Mouse (Mus musculus) bone marrow, adult 2 months (tissue): ENCODE measurements around the gene Cdc7. TPM values are rescaled to one million over a fixed set of nuclear protein-coding genes. Genes with fewer than 3 reads are reported as not detected.

ENCODE experiments used
- H3K27ac ChIP-seq: fragments of 200-500 bp; 2 replicates; pipeline ENCODE4 v1.5.1; 2012; ENCODE audit warnings: low read depth, mild to moderate bottlenecking, control low read depth, inconsistent platforms, low read length; ENCODE audit not compliant: control insufficient read depth, poor library complexity, insufficient read depth
- H3K4me1 ChIP-seq: fragments of 200-500 bp; 2 replicates; pipeline ENCODE4 v1.6.1; 2011; ENCODE audit warnings: low read length; ENCODE audit not compliant: control insufficient read depth, insufficient read depth
- H3K4me3 ChIP-seq: fragments of 200-500 bp; replicated peaks from 2 replicates; pipeline ENCODE3; 2011; ENCODE audit warnings: mild to moderate bottlenecking, low read depth, low read length, control low read depth; ENCODE audit not compliant: control insufficient read depth
- CTCF ChIP-seq: fragments of 200-500 bp; IDR thresholded peaks from 2 replicates; pipeline ENCODE4 v1.5.1; 2011; ENCODE audit warnings: low read length, control low read depth; ENCODE audit not compliant: control insufficient read depth, insufficient read depth
- POLR2A ChIP-seq: fragments of 200-500 bp; IDR thresholded peaks from 2 replicates; pipeline ENCODE4 v1.6.1; 2011; ENCODE audit warnings: low read depth, mild to moderate bottlenecking, control low read depth, low read length, borderline replicate concordance; ENCODE audit not compliant: control insufficient read depth
- WGBS: fragments of 180-500 bp; shearing (Covaris S2); methylation state at CpG from one replicate; pipeline ENCODE4 v1.1.7; 2018; 5-methylcytosine and 5-hydroxymethylcytosine counted together
- polyA plus RNA-seq: library from polyadenylated mRNA; stranded (reverse); fragments of >200 nt; gene quantifications from 2 replicates; pipeline ENCODE4 v1.2.4, GENCODE M21; 2011; ENCODE audit warnings: low replicate concordance; ENCODE audit not compliant: missing spikeins, insufficient read depth, insufficient read length

The Cdc7 gene
- polyA plus RNA-seq = 23.6 and 30.9 TPM in 2 replicates

DNA sequence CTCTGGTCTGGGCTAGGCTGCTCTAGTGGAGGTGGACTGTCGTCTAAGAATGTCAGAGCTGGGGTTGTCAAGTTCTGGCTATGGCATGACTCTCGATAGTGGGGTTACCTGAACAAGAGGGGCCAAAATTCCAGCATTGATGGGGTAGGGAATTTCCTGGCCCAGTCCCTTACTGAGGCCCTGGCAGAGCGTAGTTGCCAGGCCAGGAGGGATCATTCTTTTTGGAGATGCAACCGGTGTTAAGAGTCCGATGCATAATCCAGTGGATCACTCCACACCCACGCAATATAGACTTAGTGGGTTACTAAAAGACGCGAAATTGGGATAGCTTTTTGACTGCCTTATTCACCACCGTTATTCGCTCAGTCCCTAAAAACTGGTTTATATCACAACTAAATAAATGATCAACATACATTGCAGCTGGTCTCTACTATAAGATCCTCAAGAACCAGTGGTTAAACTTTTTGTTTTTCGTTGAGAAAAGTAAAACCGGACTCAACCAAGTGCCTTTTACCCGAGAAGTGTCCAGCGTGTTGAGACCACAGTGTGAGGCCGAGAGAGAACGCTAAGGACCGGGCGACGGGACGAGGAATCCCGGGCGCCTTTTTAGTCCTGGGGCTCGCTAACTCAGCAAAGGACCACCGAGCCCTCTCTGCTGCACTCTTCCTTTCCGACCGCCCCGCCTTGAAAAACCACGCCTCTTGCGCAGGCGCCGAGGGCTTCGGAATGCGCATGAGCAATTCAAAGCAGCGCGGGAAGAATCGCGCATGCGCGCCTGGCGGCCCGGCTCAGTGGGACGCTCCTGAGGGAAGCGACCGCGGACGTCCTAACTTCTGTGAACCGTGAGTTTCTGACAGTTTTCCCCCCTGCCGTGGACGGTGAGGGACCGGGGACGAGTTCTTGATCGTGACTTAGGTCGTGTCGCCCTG lies at the start of gene Cdc7:
Gene Cdc7 (plus strand): TSS at position 739 of the 929 bp plus-strand sequence.
- peaks cover 2% of the 10 kb centered on the region; the same call in 1 of the 2 replicates for H3K4me1 ChIP-seq
- H3K4me3 ChIP-seq = peak within 1 kb of the TSS; percentile 79
- 7% methylated on average over 54 of the region's 54 CpGs for WGBS
- peak within 1 kb of the TSS; percentile 46 for H3K27ac ChIP-seq
- TF ChIP-seq POLR2A = peak; percentile 54; the same call in 1 of the 2 replicates
- no peak for TF ChIP-seq CTCF

DNA sequence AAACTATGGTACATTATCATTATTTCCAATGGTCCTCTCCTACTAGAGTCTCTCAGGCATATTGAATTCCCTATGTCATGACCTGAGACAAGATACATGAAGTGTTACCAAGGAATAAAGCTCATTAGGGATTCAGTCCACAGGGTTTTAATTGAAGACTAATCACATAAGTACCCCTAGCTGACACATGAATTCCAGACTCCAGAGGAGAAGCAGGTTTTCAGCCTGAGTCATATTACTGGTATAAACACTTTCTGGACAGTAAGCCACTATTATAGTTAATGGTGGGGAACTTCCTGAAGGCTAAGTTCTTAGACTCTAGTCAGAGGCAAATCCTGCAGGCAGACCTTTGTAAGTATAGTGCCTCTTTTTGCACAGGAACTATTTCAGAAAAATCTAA lies 44.8 kb upstream of the Cdc7 start:
- H3K4me1 ChIP-seq = no peaks in the 10 kb centered on the region
- TF ChIP-seq POLR2A = no peak
- no peak for TF ChIP-seq CTCF
- no peak overlapping the region for H3K4me3 ChIP-seq
- no peak overlapping the region for H3K27ac ChIP-seq

DNA sequence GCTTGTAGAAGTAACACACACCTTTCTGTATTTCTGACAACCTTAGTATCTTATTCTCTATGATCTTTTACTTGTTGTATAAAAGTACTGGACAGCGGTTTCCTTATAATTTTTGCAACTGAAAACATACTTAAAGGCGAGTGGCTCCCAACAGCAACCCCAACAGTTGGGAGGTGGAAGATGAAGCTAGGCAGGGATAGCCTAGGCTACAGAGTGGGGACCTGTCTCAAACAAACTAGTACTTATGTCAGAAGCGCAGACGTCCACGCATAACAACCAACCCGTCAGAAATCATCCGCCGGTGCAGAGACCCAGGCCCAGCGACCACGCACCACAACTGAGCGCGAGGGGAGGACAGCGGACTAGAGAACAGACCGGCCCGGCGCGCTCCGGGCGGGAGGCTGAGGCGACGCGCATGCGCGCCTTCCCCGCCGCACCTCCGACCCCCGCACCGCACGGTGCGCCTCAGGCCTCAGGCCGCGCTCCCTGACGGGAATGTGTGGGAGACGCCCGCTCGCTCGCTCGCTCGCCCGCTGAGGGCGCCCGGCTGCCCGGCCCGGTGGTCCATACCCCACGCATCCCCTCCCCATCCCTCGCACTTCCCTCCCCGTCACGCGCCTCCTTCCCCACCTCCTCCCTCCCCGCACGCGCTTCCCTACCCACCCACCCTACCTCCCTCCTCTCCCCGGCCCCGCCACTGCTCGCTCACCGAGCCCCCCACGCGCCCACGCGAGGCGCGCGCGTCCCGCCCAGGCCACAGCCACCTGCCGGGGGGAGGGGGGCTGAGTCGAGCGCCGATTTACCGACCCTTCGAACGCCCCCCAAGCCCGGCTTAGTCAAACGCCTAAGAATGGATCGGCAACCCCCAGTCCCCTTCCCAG lies 38.4 kb upstream of the Cdc7 start, which contains the start of gene Hfm1:
Gene Hfm1 (minus strand): TSS at position 834 of the 881 bp plus-strand sequence.
- Histone ChIP-seq H3K27ac (no peak within 1 kb of the TSS), H3K4me1 (no peaks in the 10 kb centered on the region; the same call in 1 of the 2 replicates), H3K4me3 (peak within 1 kb of the TSS; percentile 35)
- TF ChIP-seq CTCF = no peak
- TF ChIP-seq POLR2A = no peak
- WGBS = 3% methylated on average over 75 of the region's 76 CpGs

DNA sequence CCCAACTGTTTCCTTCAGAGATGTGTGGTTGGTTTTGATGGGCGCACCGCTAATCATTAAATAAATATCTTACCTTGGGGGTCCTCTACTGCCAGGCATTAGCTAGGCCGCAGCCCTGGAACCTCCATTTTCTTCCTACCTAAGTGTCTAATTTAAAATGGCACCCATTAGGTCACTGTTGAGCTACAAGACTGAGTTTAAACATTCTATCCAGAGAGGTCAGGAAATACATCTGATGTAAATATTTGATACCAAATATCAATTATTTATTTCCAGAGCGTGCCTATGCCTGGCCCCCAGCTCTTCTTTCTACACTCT lies 37.8 kb upstream of the Cdc7 start:
- 84% methylated on average over 4 of the region's 4 CpGs for WGBS
- TF ChIP-seq CTCF = no peak
- TF ChIP-seq POLR2A = no peak
- Histone ChIP-seq H3K4me3 (no peak overlapping the region), H3K27ac (no peak overlapping the region), H3K4me1 (no peaks in the 10 kb centered on the region; the same call in 1 of the 2 replicates)

DNA sequence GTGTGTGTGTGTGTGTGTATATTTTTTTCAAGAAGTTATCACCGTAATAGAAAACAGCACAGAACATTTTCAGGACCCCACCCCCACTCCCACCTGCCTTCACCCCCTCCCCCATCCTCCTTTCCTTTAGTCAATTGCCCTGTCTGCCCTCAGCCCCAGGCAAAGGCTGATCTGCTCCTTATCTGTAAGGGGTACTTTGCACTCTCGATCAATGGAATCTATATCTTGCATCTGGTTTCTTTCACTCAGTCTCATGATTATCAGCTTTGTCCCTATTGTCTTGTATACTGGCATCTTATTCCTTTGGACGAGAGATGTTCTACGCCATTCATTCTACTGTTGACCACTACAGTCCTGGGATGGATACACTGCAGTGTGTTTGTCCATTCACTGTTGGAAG lies 36.1 kb upstream of the Cdc7 start:
- Histone ChIP-seq H3K27ac (no peak overlapping the region), H3K4me3 (no peak overlapping the region), H3K4me1 (no peaks in the 10 kb centered on the region; the same call in 1 of the 2 replicates)
- TF ChIP-seq POLR2A (no peak), CTCF (no peak)
- WGBS = 67% methylated on average over 4 of the region's 4 CpGs

DNA sequence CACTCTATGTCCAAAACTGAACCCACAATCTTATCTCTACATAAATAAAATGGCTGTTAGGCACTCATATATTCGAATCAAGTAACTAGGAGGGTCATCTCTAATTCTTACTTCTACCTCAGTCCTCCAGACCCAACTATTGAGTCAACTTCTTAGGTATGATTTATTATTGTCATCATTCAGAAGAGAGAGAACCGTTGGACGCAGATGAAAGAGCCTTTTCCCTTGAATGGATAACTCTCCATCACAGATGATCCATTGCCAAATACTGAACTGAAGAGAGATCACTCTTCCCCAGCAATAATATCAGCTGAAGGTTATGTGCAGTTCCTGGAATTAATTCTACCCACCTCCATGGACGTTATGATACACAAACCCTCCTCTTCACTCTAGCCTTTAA lies 17.8 kb upstream of the Cdc7 start:
- 81% methylated on average over 4 of the region's 4 CpGs for WGBS
- H3K4me3 ChIP-seq = no peak overlapping the region
- no peak for TF ChIP-seq POLR2A
- no peak for TF ChIP-seq CTCF
- no peaks in the 10 kb centered on the region; the same call in 1 of the 2 replicates for H3K4me1 ChIP-seq
- H3K27ac ChIP-seq = no peak overlapping the region

DNA sequence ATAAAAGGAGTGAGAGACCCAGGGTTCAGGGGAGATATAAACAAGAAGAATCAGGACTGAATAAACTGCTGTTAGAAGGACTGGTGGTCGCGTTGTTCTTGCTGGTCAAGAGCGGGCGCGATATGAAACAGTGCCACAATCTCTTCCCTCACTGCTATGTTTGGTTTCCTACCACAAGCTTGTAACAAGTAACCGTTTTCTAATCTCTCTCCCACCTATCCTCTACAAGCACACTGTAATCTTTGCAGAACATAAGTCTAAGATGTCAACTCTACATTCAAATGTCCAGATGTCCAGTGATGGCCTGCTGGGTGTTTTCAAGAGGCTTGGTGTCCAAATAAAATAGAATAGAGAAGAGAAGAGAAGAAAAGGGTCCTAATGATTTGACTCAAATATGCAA lies 15.4 kb upstream of the Cdc7 start:
- WGBS = 78% methylated on average over 6 of the region's 6 CpGs
- TF ChIP-seq CTCF (no peak), POLR2A (no peak)
- Histone ChIP-seq H3K4me3 (no peak overlapping the region), H3K27ac (no peak overlapping the region), H3K4me1 (no peaks in the 10 kb centered on the region; the same call in 1 of the 2 replicates)

DNA sequence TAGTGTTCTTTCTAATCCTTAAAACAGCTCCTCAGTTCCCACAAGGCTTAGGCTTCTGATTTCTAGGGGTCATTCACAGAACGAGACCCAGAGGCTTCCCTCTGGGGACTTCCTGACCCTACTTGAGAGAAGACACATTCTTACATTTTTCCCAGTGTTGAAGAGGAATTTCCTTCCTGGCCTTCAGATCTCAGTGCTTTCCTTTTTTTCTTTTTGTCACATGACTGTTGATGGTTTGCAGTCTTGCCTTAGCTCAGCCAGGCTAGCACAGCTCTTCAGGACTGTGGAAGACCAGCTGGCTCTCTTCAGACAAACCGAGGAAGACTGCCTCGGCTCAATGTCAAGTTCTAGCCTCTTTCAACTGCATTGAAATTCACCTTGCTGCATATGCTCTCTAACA lies 7.7 kb upstream of the Cdc7 start:
- Histone ChIP-seq H3K27ac (no peak overlapping the region), H3K4me1 (no peaks in the 10 kb centered on the region), H3K4me3 (no peak overlapping the region)
- no peak for TF ChIP-seq POLR2A
- no peak for TF ChIP-seq CTCF
- 78% methylated on average over 3 of the region's 3 CpGs for WGBS
